Mouse (Mus musculus): Measurements from ENCODE around the gene Vmn2r74. TPM values are rescaled to one million over a fixed set of nuclear protein-coding genes. Genes with fewer than 3 reads are reported as not detected.

The Vmn2r74 gene
- polyA plus RNA-seq (2015; fragmentation: Nextera tagmentation; extraction: Ambion mirVana) = not detected in 2 replicates

DNA sequence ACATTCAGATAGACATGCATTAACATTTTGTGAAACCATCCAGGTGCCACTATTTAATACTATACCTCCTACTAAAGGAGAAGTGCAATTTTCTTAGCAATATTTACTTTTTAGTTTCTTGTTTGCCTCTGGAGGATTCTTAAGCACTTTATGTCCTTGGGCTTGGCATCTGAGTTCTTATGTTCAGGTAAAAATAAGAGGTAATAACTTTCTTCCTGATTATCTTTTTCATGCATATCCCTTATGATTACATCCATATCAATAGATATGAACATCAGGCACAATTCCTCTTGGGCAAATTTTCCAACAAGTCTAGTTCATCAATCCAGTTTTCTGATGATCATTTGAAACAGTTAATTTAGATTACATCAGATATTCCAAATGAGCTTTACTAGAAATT, at the start of gene Vmn2r74:
Gene Vmn2r74, minus strand, starts transcription at position 101 of the 400 bp plus-strand sequence.
- H3K4me2 ChIP-seq (ENCODE audit: low read length) = no peak within 1 kb of the TSS
- H3K27ac ChIP-seq (ENCODE audit: low read depth, low read length) = no peak within 1 kb of the TSS
- no peaks in the 10 kb centered on the region for H3K4me1 ChIP-seq (ENCODE audit: control insufficient read depth, insufficient read depth, low read depth, low read length)
- no peak for ATAC-seq
- H3K4me3 ChIP-seq (ENCODE audit: low read length) = no peak within 1 kb of the TSS
- H3K27me3 ChIP-seq (replicated peaks; ENCODE audit: control insufficient read depth, insufficient read depth, low read length) = no peaks in the 10 kb centered on the region
- no peak within 1 kb of the TSS for H3K9ac ChIP-seq (ENCODE audit: low read depth, low read length)
- no peaks in the 10 kb centered on the region for H3K36me3 ChIP-seq (ENCODE audit: control insufficient read depth, insufficient read depth, low read length)
- no peaks in the 10 kb centered on the region for H3K9me3 ChIP-seq (ENCODE audit: control insufficient read depth, low read length)

DNA sequence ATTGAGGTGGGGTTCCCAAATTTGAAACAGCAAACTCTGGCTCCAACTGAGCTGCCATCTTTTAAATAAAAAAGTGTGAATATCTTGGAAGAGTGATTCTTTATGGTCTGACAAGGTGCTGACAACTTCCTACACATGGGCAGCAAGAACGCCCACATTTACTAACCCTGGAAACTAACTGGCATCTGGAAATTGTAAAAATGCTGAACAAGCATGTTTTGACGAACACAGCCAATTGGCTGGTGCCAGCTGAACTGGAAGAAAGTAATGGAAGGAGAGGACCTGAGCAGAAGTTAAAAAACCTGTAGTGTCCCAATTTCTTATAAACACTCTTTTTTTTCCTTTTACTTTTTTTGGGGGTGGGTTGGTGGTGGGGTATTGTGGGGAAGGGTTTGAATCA, 46.1 kb upstream of the Vmn2r74 start:
- H3K36me3 ChIP-seq (ENCODE audit: control insufficient read depth, insufficient read depth, low read length) = no peaks in the 10 kb centered on the region
- peaks cover 14% of the 10 kb centered on the region; the same call in 1 of the 2 replicates for H3K9me3 ChIP-seq (ENCODE audit: control insufficient read depth, low read length)
- no peak overlapping the region for H3K27ac ChIP-seq (ENCODE audit: low read depth, low read length)
- no peaks in the 10 kb centered on the region for H3K27me3 ChIP-seq (replicated peaks; ENCODE audit: control insufficient read depth, insufficient read depth, low read length)
- no peak for ATAC-seq
- H3K4me3 ChIP-seq (ENCODE audit: low read length) = no peak overlapping the region
- H3K4me2 ChIP-seq (ENCODE audit: low read length) = no peak overlapping the region
- 93% methylated on average over 2 of the region's 2 CpGs for WGBS
- no peak overlapping the region for H3K9ac ChIP-seq (ENCODE audit: low read depth, low read length)
- H3K4me1 ChIP-seq (ENCODE audit: control insufficient read depth, insufficient read depth, low read depth, low read length) = no peaks in the 10 kb centered on the region

Other genes with a start within 250 kb of the Vmn2r74 start
- not detected in 2 replicates for gene Vmn2r72, start 206.5 kb downstream of the Vmn2r74 start, polyA plus RNA-seq (2015; fragmentation: Nextera tagmentation; extraction: Ambion mirVana)
- gene Vmn2r73, start 85.4 kb downstream of the Vmn2r74 start, polyA plus RNA-seq (2015; fragmentation: Nextera tagmentation; extraction: Ambion mirVana) = not detected in 2 replicates
- gene Vmn2r75, start 210.1 kb upstream of the Vmn2r74 start, polyA plus RNA-seq (2015; fragmentation: Nextera tagmentation; extraction: Ambion mirVana) = not detected in 2 replicates

All from hindbrain, embryonic 16.5 days (tissue).